Mouse (Mus musculus): ENCODE measurements around the gene Pde1c. TPM values are rescaled to one million over a fixed set of nuclear protein-coding genes. Genes with fewer than 3 reads are reported as not detected.
"Not testable (repeated sequence)": the region's sequence is repeated elsewhere in the genome, so short reads cannot be mapped to it uniquely, and the experiment has no call there.

Pde1c gene
- 1 to 10 TPM; 2.0 to 3.5 TPM for total RNA-seq (2021)
- long read RNA-seq, experiment 1, partial matches to known transcripts = 0 of 1 reads
- long read RNA-seq, experiment 1, other reads (novel, unspliced or antisense) = 0 of 1 reads
- long read RNA-seq, experiment 2, partial matches to known transcripts = 0 of 1 reads
- long read RNA-seq, experiment 2, other reads (novel, unspliced or antisense) = 1 of 1 reads

- DNase-seq = peak; percentile 28
Measured at GRCm38 (mm10) chr6:56568470-56569372, at the start of gene Pde1c. Gene Pde1c (minus strand): TSS chr6:56569103.

- peak; percentile 27 for DNase-seq
Measured at GRCm38 (mm10) chr6:56616982-56617613, 48.2 kb upstream of the Pde1c start.

GRCm38 (mm10) chr6:56616228-56616981 lies 47.5 kb upstream of the Pde1c start:
- no peak for DNase-seq

- not testable (repeated sequence) for DNase-seq
Measured at GRCm38 (mm10) chr6:56609529-56609928, 40.6 kb upstream of the Pde1c start.

- DNase-seq = peak; percentile 40
Measured at GRCm38 (mm10) chr6:56608277-56608676, 39.4 kb upstream of the Pde1c start.

- no peak for DNase-seq
Measured at GRCm38 (mm10) chr6:56579568-56579967, 10.7 kb upstream of the Pde1c start.

GRCm38 (mm10) chr6:56560891-56561290 lies 8.0 kb downstream of the Pde1c start:
- no peak for DNase-seq

- peak; percentile 65 for DNase-seq
Measured at GRCm38 (mm10) chr6:56560474-56560888, 8.4 kb downstream of the Pde1c start.

GRCm38 (mm10) chr6:56558711-56559110 lies 10.2 kb downstream of the Pde1c start:
- DNase-seq = no peak

- no peak for DNase-seq
Measured at GRCm38 (mm10) chr6:56555848-56556247, 13.1 kb downstream of the Pde1c start.

- DNase-seq = no peak
Measured at GRCm38 (mm10) chr6:56555382-56555781, 13.5 kb downstream of the Pde1c start.

- DNase-seq = no peak
Measured at GRCm38 (mm10) chr6:56551022-56551421, 17.9 kb downstream of the Pde1c start.

- no peak for DNase-seq
Measured at GRCm38 (mm10) chr6:56540247-56540646, 28.7 kb downstream of the Pde1c start.

GRCm38 (mm10) chr6:56534653-56535052 lies 34.2 kb downstream of the Pde1c start:
- DNase-seq = no peak

- DNase-seq = peak; percentile 6
Measured at GRCm38 (mm10) chr6:56532257-56532656, 36.6 kb downstream of the Pde1c start.

GRCm38 (mm10) chr6:56523938-56524866 lies 44.7 kb downstream of the Pde1c start:
- no peak for DNase-seq

GRCm38 (mm10) chr6:56489161-56489560 lies 79.7 kb downstream of the Pde1c start:
- DNase-seq = no peak

- DNase-seq = no peak
Measured at GRCm38 (mm10) chr6:56485078-56485477, 83.8 kb downstream of the Pde1c start.

- peak; percentile 64 for DNase-seq
Measured at GRCm38 (mm10) chr6:56480914-56481482, 87.9 kb downstream of the Pde1c start.

- DNase-seq = peak; percentile 26
Measured at GRCm38 (mm10) chr6:56476581-56476980, 92.3 kb downstream of the Pde1c start.

- DNase-seq = peak; percentile 6
Measured at GRCm38 (mm10) chr6:56458098-56458497, 110.8 kb downstream of the Pde1c start.
